Mouse (Mus musculus): Measurements from ENCODE around the gene Rgs19.
A peak's percentile ranks its signal among the peaks of the same experiment; 100 is the strongest.

Rgs19 gene

GRCm38 (mm10) chr2:181681978-181682377, 11.8 kb downstream of the Rgs19 start:
- no peak for DNase-seq

- peak; percentile 29 for DNase-seq
Measured at GRCm38 (mm10) chr2:181680716-181681117, 13.1 kb downstream of the Rgs19 start.

GRCm38 (mm10) chr2:181679951-181680715, 13.6 kb downstream of the Rgs19 start, which contains the start of gene Tcea2:
Tcea2 (plus strand) TSS chr2:181680310.
- DNase-seq = peak; percentile 87

GRCm38 (mm10) chr2:181678780-181679179, 15.0 kb downstream of the Rgs19 start:
- peak; percentile 90 for DNase-seq

GRCm38 (mm10) chr2:181677755-181678098, 16.1 kb downstream of the Rgs19 start:
- DNase-seq = no peak

GRCm38 (mm10) chr2:181677096-181677754, 16.6 kb downstream of the Rgs19 start:
- DNase-seq = no peak

- peak; percentile 63 for DNase-seq
Measured at GRCm38 (mm10) chr2:181676424-181676823, 17.4 kb downstream of the Rgs19 start.

- DNase-seq = peak; percentile 81
Measured at GRCm38 (mm10) chr2:181675454-181675853, 18.3 kb downstream of the Rgs19 start.

GRCm38 (mm10) chr2:181674934-181675333, 18.8 kb downstream of the Rgs19 start:
- DNase-seq = no peak

- DNase-seq = peak; percentile 49
Measured at GRCm38 (mm10) chr2:181673501-181673900, 20.3 kb downstream of the Rgs19 start.

GRCm38 (mm10) chr2:181671984-181672383, 21.8 kb downstream of the Rgs19 start:
- no peak for DNase-seq

- peak; percentile 62 for DNase-seq
Measured at GRCm38 (mm10) chr2:181671326-181671725, 22.5 kb downstream of the Rgs19 start, which contains the start of gene Sox18. Sox18 (minus strand) TSS chr2:181671640.

- no peak for DNase-seq
Measured at GRCm38 (mm10) chr2:181670913-181671311, 22.9 kb downstream of the Rgs19 start.

- DNase-seq = peak; percentile 52
Measured at GRCm38 (mm10) chr2:181670285-181670912, 23.4 kb downstream of the Rgs19 start.

- no peak for DNase-seq
Measured at GRCm38 (mm10) chr2:181663298-181663630, 30.5 kb downstream of the Rgs19 start.

- no peak for DNase-seq
Measured at GRCm38 (mm10) chr2:181662620-181663297, 31.0 kb downstream of the Rgs19 start.

GRCm38 (mm10) chr2:181659609-181660055, 34.1 kb downstream of the Rgs19 start:
- peak; percentile 75 for DNase-seq

GRCm38 (mm10) chr2:181658930-181659555, 34.7 kb downstream of the Rgs19 start:
- peak; percentile 60 for DNase-seq

- DNase-seq = no peak
Measured at GRCm38 (mm10) chr2:181658528-181658927, 35.2 kb downstream of the Rgs19 start.

GRCm38 (mm10) chr2:181657441-181657840, 36.3 kb downstream of the Rgs19 start:
- DNase-seq = no peak

GRCm38 (mm10) chr2:181656734-181657133, 37.0 kb downstream of the Rgs19 start, which contains the start of gene Gm29797:
Gm29797 (plus strand) TSS chr2:181657034.
- no peak for DNase-seq

- DNase-seq = no peak
Measured at GRCm38 (mm10) chr2:181653523-181653922, 40.3 kb downstream of the Rgs19 start.

- no peak for DNase-seq
Measured at GRCm38 (mm10) chr2:181653065-181653464, 40.7 kb downstream of the Rgs19 start.

All from embryo, embryonic 11 days (tissue).